Mouse (Mus musculus) megakaryocyte, embryonic 14.5 days (primary cell): ENCODE data around the gene Cfl1. TPM values are rescaled to one million over a fixed set of nuclear protein-coding genes. Genes with fewer than 3 reads are reported as not detected.
A peak's percentile ranks its signal among the peaks of the same experiment; 100 is the strongest.

Experiments
- H3K27me3 ChIP-seq: replicated peaks from 2 replicates; pipeline ENCODE3; 2012; ENCODE audit warnings: inconsistent platforms
- H3K36me3 ChIP-seq: replicated peaks from 2 replicates; pipeline ENCODE3; 2012; ENCODE audit warnings: low read length, inconsistent platforms, mixed read lengths
- H3K4me1 ChIP-seq: 2 replicates; pipeline ENCODE4 v1.6.1; 2012; ENCODE audit warnings: inconsistent platforms
- H3K4me3 ChIP-seq: replicated peaks from 2 replicates; pipeline ENCODE3; 2012; ENCODE audit warnings: moderate library complexity, mild to moderate bottlenecking, inconsistent platforms
- H3K9me3 ChIP-seq: 2 replicates; pipeline ENCODE4 v1.6.1; 2012; ENCODE audit warnings: inconsistent platforms
- FLI1 ChIP-seq: IDR thresholded peaks from 2 replicates; pipeline ENCODE4 v1.6.1; 2012; ENCODE audit warnings: low read length, inconsistent platforms, mixed read lengths
- GATA1 ChIP-seq: IDR thresholded peaks from 3 replicates; pipeline ENCODE4 v1.6.1; 2012; ENCODE audit warnings: mixed read lengths, low read length, inconsistent platforms, borderline replicate concordance
- polyA plus RNA-seq: library from polyadenylated mRNA; stranded (reverse); fragments of >175 nt; gene quantifications from 2 replicates; pipeline ENCODE4 v1.2.3, GENCODE M21; 2012; ENCODE audit warnings: low replicate concordance; ENCODE audit not compliant: insufficient read depth

Gene Cfl1
- polyA plus RNA-seq, 1 experiment, result 2,588 TPM

GRCm38 (mm10) chr19:5516906-5517505 lies 26.8 kb downstream of the Cfl1 start:
- H3K9me3 ChIP-seq, result no peaks in the 10 kb centered on the region
- peaks cover 37% of the 10 kb centered on the region for H3K4me1 ChIP-seq
- H3K4me3 ChIP-seq, result no peak overlapping the region
- H3K27me3 ChIP-seq, result peaks cover 5% of the 10 kb centered on the region
- no peak for TF ChIP-seq GATA1
- no peak for TF ChIP-seq FLI1
- peaks cover 5% of the 10 kb centered on the region for H3K36me3 ChIP-seq

GRCm38 (mm10) chr19:5518721-5519120 lies 28.5 kb downstream of the Cfl1 start:
- no peak overlapping the region for H3K4me3 ChIP-seq
- TF ChIP-seq FLI1 (no peak), GATA1 (no peak)

GRCm38 (mm10) chr19:5525204-5525603 lies 34.9 kb downstream of the Cfl1 start:
- no peak for TF ChIP-seq FLI1
- TF ChIP-seq GATA1, result no peak
- peaks cover 17% of the 10 kb centered on the region for H3K4me1 ChIP-seq
- no peak overlapping the region for H3K4me3 ChIP-seq
- H3K9me3 ChIP-seq, result no peaks in the 10 kb centered on the region
- H3K27me3 ChIP-seq, result peaks cover 18% of the 10 kb centered on the region
- H3K36me3 ChIP-seq, result no peaks in the 10 kb centered on the region

More at GRCm38 (mm10) chr19:5518721-5519120, 28.5 kb downstream of the Cfl1 start:
- Histone ChIP-seq H3K4me1 (peaks cover 26% of the 10 kb centered on the region), H3K9me3 (no peaks in the 10 kb centered on the region), H3K36me3 (peaks cover 5% of the 10 kb centered on the region), H3K27me3 (peaks cover 11% of the 10 kb centered on the region)

GRCm38 (mm10) chr19:5529325-5530137 lies 39.3 kb downstream of the Cfl1 start:
- TF ChIP-seq FLI1 (no peak), GATA1 (no peak)
- peaks cover 17% of the 10 kb centered on the region for H3K4me1 ChIP-seq
- H3K36me3 ChIP-seq, result no peaks in the 10 kb centered on the region
- peak overlapping the region; percentile 88 for H3K4me3 ChIP-seq
- peaks cover 28% of the 10 kb centered on the region for H3K27me3 ChIP-seq
- no peaks in the 10 kb centered on the region for H3K9me3 ChIP-seq

- Histone ChIP-seq H3K36me3 (peaks cover 2% of the 10 kb centered on the region), H3K27me3 (peaks cover 29% of the 10 kb centered on the region), H3K4me3 (no peak overlapping the region), H3K4me1 (peaks cover 21% of the 10 kb centered on the region), H3K9me3 (no peaks in the 10 kb centered on the region)
- no peak for TF ChIP-seq GATA1
- no peak for TF ChIP-seq FLI1
Measured at GRCm38 (mm10) chr19:5530138-5530524, 39.9 kb downstream of the Cfl1 start.

GRCm38 (mm10) chr19:5532520-5532919 lies 42.3 kb downstream of the Cfl1 start:
- Histone ChIP-seq H3K4me1 (peaks cover 22% of the 10 kb centered on the region), H3K27me3 (peaks cover 27% of the 10 kb centered on the region), H3K9me3 (peaks cover 2% of the 10 kb centered on the region; the same call in 1 of the 2 replicates), H3K4me3 (no peak overlapping the region), H3K36me3 (peaks cover 3% of the 10 kb centered on the region)
- no peak for TF ChIP-seq FLI1

- no peak for TF ChIP-seq GATA1
- TF ChIP-seq FLI1, result no peak
- Histone ChIP-seq H3K9me3 (peaks cover 2% of the 10 kb centered on the region; the same call in 1 of the 2 replicates), H3K4me3 (no peak overlapping the region), H3K36me3 (peaks cover 6% of the 10 kb centered on the region), H3K4me1 (peaks cover 11% of the 10 kb centered on the region), H3K27me3 (peaks cover 42% of the 10 kb centered on the region)
Measured at GRCm38 (mm10) chr19:5538786-5539185, 48.5 kb downstream of the Cfl1 start.

- Histone ChIP-seq H3K27me3 (peaks cover 55% of the 10 kb centered on the region), H3K36me3 (no peaks in the 10 kb centered on the region), H3K4me1 (peaks cover 7% of the 10 kb centered on the region), H3K9me3 (no peaks in the 10 kb centered on the region), H3K4me3 (no peak overlapping the region)
- TF ChIP-seq GATA1 (no peak), FLI1 (no peak)
Measured at GRCm38 (mm10) chr19:5543362-5543761, 53.1 kb downstream of the Cfl1 start.

GRCm38 (mm10) chr19:5544031-5544430 lies 53.8 kb downstream of the Cfl1 start:
- no peak for TF ChIP-seq FLI1
- H3K36me3 ChIP-seq, result no peaks in the 10 kb centered on the region
- no peaks in the 10 kb centered on the region for H3K9me3 ChIP-seq
- peaks cover 55% of the 10 kb centered on the region for H3K27me3 ChIP-seq
- peaks cover 7% of the 10 kb centered on the region for H3K4me1 ChIP-seq
- H3K4me3 ChIP-seq, result no peak overlapping the region

Other genes starting within 250 kb of the Cfl1 start
- gene Pacs1, start 217.3 kb upstream of the Cfl1 start, polyA plus RNA-seq, result 40.2 and 130 TPM in 2 replicates
- 158 and 268 TPM in 2 replicates for gene Sf3b2, start 195.0 kb upstream of the Cfl1 start, polyA plus RNA-seq
- not detected in 2 replicates for gene Gal3st3, start 192.1 kb upstream of the Cfl1 start, polyA plus RNA-seq
- not detected in 2 replicates for gene Catsper1, start 154.7 kb upstream of the Cfl1 start, polyA plus RNA-seq
- gene Cst6, start 140.9 kb upstream of the Cfl1 start, polyA plus RNA-seq, result 0.54 and 9.2 TPM in 2 replicates
- gene Eif1ad, start 123.7 kb upstream of the Cfl1 start, polyA plus RNA-seq, result 4.8 and 48.1 TPM in 2 replicates
- gene Banf1, start 123.3 kb upstream of the Cfl1 start, polyA plus RNA-seq, result 21.6 and 178 TPM in 2 replicates
- 44.3 and 152 TPM in 2 replicates for gene Sart1, start 101.8 kb upstream of the Cfl1 start, polyA plus RNA-seq
- gene Tsga10ip, start 87.9 kb upstream of the Cfl1 start, polyA plus RNA-seq, result 2.6 TPM in 1 of 2 replicates, not detected in the other
- 369 and 449 TPM in 2 replicates for gene Drap1, start 65.5 kb upstream of the Cfl1 start, polyA plus RNA-seq
- 100 and 136 TPM in 2 replicates for gene AI837181, start 65.3 kb upstream of the Cfl1 start, polyA plus RNA-seq
- 4.3 TPM in 1 of 2 replicates, not detected in the other for gene Fosl1, start 42.9 kb upstream of the Cfl1 start, polyA plus RNA-seq
- gene Ccdc85b, start 32.6 kb upstream of the Cfl1 start, polyA plus RNA-seq, result 4.9 and 12.3 TPM in 2 replicates
- 25.9 and 134 TPM in 2 replicates for gene Fibp, start 29.8 kb upstream of the Cfl1 start, polyA plus RNA-seq
- not detected in 2 replicates for gene Ctsw, start 21.9 kb upstream of the Cfl1 start, polyA plus RNA-seq
- 2.0 TPM in 1 of 2 replicates, not detected in the other for gene Efemp2, start 16.5 kb upstream of the Cfl1 start, polyA plus RNA-seq
- 40.1 and 41.1 TPM in 2 replicates for gene Mus81, start 2.1 kb upstream of the Cfl1 start, polyA plus RNA-seq
- not detected in 2 replicates for gene 1700020D05Rik, start 13.3 kb downstream of the Cfl1 start, polyA plus RNA-seq
- gene Snx32, start 20.1 kb downstream of the Cfl1 start, polyA plus RNA-seq, result 3.6 and 4.0 TPM in 2 replicates
- gene Ovol1, start 70.2 kb downstream of the Cfl1 start, polyA plus RNA-seq, result not detected in 2 replicates
- gene Ap5b1, start 77.6 kb downstream of the Cfl1 start, polyA plus RNA-seq, result 23.7 and 35.2 TPM in 2 replicates
- gene Rnaseh2c, start 111.4 kb downstream of the Cfl1 start, polyA plus RNA-seq, result 356 and 520 TPM in 2 replicates
- 26.7 and 57.5 TPM in 2 replicates for gene Kat5, start 119.8 kb downstream of the Cfl1 start, polyA plus RNA-seq
- 105 and 119 TPM in 2 replicates for gene Rela, start 147.0 kb downstream of the Cfl1 start, polyA plus RNA-seq
- gene Sipa1, start 173.3 kb downstream of the Cfl1 start, polyA plus RNA-seq, result 116 and 134 TPM in 2 replicates
- gene Map3k11, start 198.3 kb downstream of the Cfl1 start, polyA plus RNA-seq, result 156 and 158 TPM in 2 replicates
- gene Pcnx3, start 198.5 kb downstream of the Cfl1 start, polyA plus RNA-seq, result 161 and 607 TPM in 2 replicates
- gene Kcnk7, start 213.9 kb downstream of the Cfl1 start, polyA plus RNA-seq, result not detected in 2 replicates
- gene Ehbp1l1, start 235.9 kb downstream of the Cfl1 start, polyA plus RNA-seq, result 203 and 207 TPM in 2 replicates
- 84.3 and 173 TPM in 2 replicates for gene Fam89b, start 239.2 kb downstream of the Cfl1 start, polyA plus RNA-seq